Mouse (Mus musculus) urinary bladder, postnatal 25 days (tissue): ENCODE data around the gene Fxn.
A peak's percentile ranks its signal among the peaks of the same experiment; 100 is the strongest.
"Not testable (repeated sequence)": the region's sequence is repeated elsewhere in the genome, so short reads cannot be mapped to it uniquely, and the experiment has no call there.

ENCODE experiments used
- DNase-seq: peaks from one replicate; pipeline ENCODE4 v3.0.0; 2022; ENCODE audit warnings: low spot score

Fxn gene

DNA sequence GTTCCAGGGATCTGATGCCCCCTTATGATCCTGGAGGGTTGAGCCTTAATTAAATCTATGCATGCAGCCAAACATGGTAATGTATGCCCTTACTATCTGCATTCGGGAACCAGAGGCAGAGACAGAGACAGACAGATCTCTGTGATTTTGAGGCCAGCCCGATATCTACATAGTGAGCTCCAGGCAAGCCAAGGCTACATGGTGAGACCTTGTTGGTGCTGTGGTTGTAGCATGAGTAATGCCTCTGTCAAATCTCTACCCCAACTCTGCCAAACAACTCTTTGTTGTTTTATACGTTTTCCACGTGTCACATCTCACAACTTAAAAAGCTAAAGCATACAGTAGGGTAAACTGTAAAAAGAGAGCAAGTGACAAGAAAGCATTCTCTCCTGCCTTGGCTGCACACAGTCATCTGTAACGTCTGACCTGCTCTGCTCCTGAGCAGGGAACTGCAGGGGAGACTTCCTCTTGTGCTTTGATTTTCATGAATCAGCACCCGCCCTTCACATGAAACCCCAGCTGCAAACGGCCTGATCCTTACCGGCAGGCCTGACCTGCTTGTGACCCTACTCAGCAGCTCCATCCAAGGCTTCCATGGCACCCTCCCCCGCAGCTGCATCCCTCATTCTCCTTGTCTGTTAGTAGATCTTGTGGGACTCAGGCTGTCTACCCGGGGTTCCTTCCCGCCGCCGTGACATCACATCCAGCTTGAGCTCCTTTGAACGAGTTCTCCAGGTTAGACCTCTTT, 38.4 kb downstream of the Fxn start:
- DNase-seq: no peak

DNA sequence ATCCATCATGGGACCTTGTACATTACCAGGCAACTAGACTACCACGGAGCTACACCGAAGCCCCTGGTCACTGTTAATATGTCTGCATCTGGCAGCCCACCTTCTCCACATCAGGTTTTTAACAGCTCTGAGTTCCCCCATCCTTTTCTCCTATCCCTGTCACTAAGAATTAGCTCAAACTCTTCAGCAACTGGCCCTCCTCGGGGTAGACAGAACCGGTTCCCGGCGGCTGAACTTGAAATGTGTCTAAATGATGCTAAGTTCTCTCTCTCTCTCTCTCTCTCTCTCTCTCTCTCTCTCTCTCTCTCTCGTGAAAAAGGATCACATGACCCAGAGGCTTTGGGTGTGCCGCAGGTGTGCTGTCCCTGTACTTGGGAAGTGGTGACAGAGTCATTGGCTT, 39.1 kb downstream of the Fxn start:
- no peak for DNase-seq

DNA sequence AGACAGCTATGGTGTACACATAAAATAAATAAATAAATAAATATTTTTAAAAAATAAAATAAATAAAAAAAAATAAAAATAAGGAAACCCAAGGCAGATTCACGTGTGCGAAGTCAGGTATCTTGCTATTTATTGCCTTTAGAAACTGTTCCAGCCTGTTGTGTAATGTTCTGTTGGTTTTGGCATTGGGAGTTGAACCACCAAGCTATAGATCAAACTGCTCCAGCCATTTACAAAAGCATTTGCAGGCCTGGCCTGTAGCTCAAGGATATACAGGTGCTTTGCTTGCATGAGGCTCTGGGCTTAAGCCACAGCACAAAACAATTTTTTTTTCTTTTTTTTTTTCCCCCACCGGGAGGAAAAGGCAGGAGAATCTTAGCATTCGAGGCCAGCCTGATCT, 42.4 kb downstream of the Fxn start:
- no peak for DNase-seq

DNA sequence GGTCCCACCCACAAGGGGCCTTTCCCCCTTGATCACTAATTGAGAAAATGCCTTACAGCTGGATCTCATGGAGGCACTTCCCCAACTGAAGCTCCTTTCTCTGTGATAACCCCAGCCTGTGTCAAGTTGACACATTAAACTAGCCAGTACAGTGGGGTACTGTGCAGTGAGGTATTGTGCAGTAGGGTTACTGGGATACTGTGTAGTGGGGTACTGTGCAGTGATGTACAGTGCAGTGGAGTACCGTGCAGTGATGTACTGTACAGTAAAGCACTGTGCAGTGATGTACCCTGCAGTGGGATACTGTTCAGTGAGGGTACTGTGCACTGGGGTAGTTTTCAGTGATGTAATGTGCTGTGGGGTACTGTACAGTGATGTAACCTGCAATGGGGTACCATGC, 48.0 kb downstream of the Fxn start:
- DNase-seq: not testable (repeated sequence)

DNA sequence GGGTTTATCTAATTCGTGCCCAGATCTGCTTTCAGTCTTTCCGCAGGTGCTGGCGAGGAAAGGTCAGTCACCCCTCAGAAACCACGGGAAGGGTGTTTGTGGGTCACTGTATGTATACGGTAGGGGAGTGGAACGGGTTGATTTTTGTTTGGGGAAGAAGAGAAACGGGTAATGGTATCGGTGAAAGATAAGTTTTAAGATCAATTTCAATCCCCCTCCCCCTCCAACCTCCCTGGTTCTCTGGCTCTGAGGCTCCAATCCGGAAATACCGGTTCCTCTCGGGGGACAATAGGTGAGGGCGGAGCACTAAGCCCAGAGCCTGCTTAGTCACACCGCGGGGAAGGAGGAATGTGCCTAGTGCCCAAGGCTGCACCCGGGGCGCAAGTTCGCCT, 55.1 kb downstream of the Fxn start:
- peak; percentile 61 for DNase-seq

DNA sequence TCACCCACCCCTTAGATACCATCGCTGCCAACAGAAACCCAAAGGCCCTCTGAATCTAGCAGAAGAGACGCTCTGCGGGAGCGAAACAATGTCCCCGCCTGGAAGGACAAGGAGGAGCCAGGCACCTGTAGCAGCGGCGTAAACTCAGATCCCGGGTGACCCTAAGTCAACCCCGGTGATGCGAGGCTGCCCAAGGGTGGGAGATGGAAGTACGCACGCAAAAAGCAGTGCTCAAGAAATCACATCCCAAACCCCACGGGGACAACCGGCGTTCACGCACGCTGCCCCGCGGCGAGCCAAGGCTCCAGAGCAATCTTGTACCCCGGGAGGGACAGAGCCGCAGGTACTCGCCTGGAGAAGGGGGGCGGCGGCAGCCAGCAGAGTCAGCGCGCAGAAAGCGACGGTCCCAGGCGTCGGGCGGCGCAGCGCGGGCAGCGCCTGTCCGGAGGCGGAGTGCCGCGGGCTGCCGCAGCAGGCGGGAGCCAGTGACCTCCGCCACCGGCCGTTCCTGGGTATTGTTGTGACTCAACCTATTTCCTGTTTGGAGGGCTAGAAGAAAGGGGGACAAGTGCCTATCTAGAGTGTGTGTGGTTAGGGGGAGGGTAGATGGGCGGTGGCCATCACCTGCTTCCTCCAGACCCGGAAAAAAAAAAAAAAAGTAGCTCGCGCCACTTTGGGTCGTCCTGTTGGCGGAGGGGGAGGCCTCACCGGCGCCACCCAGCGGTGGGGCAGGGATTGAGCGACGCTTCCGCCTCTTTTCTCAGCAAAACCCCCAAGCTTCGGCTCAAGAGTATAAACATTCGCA, 55.7 kb downstream of the Fxn start, which contains the start of gene Tjp2:
Gene Tjp2, minus strand, starts transcription at position 531 of the 805 bp plus-strand sequence.
- DNase-seq: peak; percentile 75

DNA sequence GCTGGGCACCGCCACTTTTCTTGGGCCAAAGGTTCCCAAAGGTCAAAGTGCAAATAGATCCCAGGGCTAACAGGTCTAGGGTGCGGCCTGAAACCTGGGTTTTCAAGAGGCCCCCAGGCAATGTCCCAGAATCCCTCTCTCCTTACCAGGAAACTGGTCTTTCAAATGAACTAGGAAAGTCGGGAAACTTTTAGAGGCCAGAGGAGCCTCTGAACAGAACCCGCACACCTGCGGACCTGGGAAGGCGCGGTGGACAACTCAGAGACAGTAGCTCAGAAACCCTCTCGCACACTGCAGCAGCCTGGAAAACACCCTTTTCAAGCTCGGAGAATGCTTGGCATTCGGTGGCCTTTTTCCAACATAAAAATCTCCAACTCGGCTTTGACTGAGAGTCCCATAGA, 56.6 kb downstream of the Fxn start:
- peak; percentile 17 for DNase-seq

DNA sequence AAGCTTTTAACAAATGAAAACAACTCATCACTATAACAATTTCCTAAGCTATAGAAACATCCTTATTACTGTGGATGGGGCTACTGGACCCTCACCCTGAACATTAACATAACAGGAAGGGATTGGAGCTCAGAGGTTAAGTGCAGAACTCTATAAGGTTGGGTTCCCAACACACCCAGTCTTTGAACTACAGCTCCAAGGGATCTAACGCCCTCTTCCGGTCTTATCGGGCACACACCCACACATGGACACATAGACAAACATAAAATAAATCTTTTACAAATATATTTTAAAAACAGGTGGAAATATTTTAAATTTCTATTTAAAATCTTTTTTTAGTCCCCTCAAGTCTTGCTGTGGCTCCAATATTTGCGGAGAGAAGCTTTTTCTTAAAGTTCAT, 59.0 kb downstream of the Fxn start:
- DNase-seq: no peak

DNA sequence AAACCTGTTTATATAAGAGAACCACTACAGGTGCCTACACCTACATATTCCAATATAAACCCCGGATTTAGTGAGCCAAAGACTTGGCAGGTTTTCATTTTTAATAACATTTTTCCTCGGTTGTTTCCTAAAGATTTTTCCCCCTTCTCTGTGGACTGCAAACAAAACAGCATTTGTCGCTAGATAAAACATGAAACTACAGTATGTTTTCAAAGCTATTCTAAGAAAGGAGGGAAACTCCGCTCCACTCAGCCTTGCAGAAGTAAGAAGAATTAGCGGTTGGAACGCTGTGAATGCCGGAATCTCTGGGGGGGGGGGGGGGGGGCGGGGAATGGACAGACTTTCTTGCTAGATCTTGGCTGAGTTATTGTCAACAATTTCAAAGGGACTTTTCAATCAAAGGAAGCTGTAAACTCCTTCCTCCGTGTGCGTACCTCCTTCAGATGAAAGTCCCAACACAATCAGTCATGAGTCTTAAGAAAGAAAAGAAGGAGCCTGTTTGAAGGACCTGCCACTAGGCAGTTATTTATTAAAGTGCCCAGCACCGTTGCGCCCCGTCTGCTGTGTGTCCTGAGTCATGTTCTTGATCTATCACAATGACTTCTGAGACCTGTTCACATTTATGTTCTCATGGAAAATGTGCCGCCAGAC, 59.5 kb downstream of the Fxn start:
- DNase-seq: no peak

DNA sequence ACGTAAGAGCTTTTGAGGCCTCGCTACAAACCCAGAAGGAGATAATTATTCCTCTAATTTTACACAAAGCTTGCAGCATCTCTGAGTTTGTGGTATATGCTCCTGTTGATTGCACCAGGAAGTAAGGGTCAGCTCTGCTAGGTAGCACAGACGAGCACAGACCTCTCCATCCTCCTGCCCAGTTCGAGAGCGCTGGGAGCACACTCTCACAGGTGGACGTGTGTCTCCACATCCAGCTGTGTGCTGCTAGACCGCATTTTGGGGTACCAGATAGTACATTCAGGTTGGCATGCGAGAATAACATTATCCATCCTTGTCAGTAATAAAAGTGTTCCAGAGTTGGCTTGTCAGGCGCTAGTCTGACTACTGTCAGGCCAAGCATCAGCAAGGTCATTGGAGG, 61.4 kb downstream of the Fxn start:
- DNase-seq: no peak

DNA sequence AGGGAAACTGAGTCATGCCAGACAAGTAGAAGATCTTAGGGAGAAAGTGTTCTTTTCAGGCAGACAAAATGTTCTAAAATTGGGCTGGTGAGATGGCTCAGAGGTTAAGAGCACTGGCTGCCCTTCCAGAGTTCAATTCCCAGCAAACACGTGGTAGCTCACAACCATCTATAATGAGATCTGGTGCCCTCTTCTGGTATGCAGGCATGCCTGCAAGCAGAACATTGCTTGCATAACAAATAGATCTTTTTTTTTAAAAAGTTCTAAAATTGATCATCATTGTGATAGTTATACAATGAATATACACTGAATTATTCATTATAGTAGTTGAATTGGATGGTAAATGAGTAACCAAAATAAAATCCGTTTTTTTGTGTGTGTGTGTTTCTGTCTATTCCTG, 62.1 kb downstream of the Fxn start:
- no peak for DNase-seq

DNA sequence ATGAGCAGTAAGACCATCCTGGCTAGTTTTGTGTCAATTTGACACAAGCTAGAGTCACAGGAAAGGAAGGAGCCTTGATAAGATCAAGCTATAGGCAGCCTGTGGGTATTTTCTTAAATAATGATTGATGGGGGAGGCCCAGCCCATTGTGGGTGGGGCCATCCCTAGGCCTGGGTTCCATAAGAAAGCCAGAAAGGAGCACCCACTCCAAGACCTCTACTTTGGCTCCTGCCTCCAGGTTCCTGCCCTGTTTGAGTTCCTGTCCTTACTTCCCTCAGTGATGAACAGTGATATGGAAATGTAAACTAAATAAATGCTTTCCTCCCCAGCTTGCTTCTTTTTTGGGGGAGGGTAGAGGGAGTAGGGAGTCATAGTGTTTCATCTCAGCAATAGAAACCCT, 62.6 kb downstream of the Fxn start:
- DNase-seq: no peak

DNA sequence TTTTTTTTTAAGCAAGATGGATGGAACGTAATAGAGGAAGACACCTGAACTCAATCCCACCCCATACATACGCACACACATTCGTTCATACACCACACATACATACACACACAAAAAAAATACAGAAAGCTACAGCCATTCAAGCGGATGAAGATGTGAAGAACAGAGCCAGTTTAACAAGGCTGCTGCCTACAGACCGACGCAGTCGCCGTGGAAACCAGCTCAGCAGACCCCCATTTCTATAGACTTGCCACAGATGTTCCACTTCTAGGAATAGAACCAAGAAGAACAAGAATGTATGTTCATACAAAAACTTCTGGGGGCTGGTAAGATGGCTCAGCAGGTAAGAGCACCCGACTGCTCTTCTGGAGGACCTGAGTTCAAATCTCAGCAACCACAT, 63.6 kb downstream of the Fxn start:
- no peak for DNase-seq

DNA sequence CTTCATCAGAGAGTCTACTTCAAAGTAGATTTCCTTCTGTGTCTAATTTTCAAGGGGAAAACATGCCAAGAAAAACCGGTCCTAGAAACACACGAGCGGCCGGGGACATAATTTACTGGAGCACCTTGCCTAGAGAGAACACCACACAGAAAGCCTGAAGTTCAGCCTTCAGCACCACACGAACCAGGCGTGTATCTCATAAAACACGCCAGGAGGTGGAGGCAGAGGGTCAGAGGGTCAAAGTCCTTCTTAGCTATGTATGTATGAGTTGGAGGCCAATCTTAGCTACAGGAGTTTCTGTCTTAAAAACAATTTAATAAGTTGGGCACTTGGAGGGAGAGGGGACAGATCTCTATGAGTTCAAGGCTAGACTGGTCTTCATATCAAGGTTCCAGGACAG, 65.5 kb downstream of the Fxn start:
- DNase-seq: no peak

DNA sequence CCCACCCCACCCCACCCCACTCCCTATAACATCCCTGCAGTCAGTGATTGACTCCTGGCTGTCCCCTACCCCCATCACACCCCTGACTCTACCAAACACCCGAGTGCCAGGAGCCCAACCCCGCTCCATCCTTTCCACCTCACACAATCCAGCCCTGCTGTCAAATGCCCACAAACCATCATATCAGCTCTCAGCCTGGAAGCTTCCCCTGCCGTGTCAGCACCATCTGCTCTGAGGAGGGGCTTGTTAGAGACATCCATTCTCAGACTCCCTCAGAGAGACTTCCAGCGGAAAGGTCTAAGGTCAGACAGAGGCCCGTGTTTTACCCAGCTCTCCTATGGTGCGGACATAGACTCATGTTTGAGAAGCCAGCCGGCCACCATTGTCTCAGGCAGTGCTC, 67.1 kb downstream of the Fxn start:
- DNase-seq: no peak

DNA sequence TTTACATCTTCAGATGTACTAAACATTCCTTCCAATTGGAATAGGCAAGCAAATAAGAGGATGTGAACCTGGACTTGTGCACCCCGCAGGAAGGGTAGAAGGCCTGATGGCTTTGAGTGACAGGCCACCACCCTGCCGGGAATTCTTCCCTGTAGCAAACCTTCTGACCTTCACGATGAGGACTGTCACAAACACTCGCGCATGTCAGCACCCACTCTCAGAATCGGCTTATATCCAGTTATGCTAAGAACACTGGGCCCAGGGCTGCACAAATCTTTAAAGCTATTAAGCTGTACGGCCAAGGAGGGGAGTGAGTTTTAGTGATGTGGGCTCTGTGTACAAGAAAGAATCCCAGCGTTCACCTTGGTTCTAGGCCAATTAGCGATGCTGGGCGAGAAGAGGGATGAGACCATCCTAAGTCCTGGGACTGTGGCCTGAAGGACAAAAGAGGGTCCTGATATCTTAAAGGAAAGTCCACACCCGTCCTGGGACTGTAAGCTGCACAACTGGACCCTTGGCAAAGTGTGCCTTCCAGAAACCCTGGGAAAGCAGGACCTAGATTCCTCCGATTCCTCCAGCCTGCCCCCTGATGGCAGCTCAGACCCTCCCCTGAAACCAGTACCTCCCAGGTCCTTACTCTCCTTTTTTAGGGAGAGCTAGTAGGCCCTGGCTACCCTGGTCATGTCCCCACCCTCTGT, 67.7 kb downstream of the Fxn start:
- no peak for DNase-seq
